Mouse (Mus musculus): ENCODE results near the gene Gm7073. TPM values are rescaled to one million over a fixed set of nuclear protein-coding genes. Genes with fewer than 3 reads are reported as not detected.

Gm7073 gene
- polyA plus RNA-seq, 1 experiment from 2014 or later = not detected

DNA sequence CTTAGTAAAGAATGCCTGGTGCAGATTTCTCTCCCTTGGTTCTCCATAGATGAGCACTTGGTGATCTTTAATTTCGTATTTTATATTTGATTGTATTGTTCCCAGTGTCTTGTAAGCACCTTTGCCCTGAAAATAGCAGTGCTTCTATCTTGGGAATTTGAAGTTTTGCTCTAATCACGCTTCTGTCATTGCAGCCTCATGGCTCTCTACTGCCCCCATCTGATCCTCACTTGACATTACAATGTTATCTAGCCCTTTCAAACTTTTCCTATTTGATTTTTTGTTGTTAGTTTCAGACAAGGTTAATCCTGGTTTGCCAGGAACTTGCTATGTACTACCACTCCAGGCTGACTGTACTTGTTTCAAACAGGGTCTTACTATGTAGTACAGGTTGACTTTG lies 75.3 kb downstream of the Gm7073 start:
- H3K27ac ChIP-seq = no peak overlapping the region
- no peaks in the 10 kb centered on the region for H3K36me3 ChIP-seq
- no peak overlapping the region for H3K4me3 ChIP-seq
- H3K27me3 ChIP-seq = no peaks in the 10 kb centered on the region
- ATAC-seq (ENCODE audit: low FRiP score) = no peak
- WGBS = 11% methylated on average over 2 of the region's 2 CpGs
- no peaks in the 10 kb centered on the region for H3K9me3 ChIP-seq
- no peak overlapping the region for H3K9ac ChIP-seq
- no peaks in the 10 kb centered on the region for H3K4me1 ChIP-seq (replicated peaks)
- no peak overlapping the region for H3K4me2 ChIP-seq

DNA sequence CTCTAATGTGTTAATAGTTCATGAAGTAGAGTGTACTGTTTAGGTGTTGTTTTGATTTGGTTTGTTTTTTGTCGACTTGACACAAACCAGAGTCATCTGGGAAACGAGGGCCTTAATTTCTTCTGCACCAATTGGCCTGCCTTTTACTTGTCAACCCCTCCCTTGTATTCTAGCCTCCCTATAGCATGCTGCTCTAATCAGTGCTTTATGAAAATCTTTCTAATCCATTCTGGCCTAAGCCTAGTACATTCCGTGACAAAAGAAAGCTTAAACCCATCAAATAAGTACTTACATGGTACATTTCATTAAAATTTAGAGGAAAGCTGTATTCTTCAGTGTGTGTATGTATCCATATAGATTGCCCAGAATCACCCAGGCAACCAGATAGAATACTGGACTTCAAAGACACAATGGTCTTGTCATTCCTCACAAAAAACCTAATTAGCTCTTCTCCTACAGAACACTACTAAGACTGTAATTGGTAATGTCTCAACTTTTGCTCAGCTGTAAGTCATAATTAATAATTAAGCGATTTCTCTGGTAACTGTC lies 124.4 kb downstream of the Gm7073 start:
- Histone ChIP-seq H3K4me3 (no peak overlapping the region), H3K9ac (no peak overlapping the region), H3K4me1 (replicated peaks) (no peaks in the 10 kb centered on the region), H3K27me3 (no peaks in the 10 kb centered on the region), H3K9me3 (no peaks in the 10 kb centered on the region), H3K4me2 (no peak overlapping the region), H3K27ac (no peak overlapping the region), H3K36me3 (no peaks in the 10 kb centered on the region)
- WGBS = 67% methylated on average over 4 of the region's 4 CpGs
- no peak for ATAC-seq (ENCODE audit: low FRiP score)

DNA sequence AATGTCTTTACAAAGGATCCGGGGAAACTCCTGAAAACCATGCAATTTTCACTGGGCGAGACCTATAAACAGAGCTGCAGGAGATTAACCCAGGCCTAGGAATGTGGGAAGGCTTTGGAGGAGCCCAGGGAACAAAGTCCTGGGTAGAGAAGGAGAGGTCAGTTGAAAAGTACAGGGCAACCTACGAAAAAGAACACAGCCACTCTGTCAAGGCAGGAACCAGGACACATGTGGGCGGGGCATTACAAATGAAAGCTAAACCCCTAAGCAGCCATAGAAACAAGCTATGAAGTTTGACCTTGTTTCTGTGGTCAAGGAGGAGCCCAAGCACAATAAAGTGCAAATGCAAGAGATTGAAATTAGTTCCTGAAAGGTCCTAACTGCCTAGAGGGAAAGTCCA lies 133.4 kb downstream of the Gm7073 start:
- no peak for ATAC-seq (ENCODE audit: low FRiP score)
- Histone ChIP-seq H3K4me2 (no peak overlapping the region), H3K27ac (no peak overlapping the region), H3K4me3 (no peak overlapping the region), H3K4me1 (replicated peaks) (peaks cover 11% of the 10 kb centered on the region), H3K36me3 (no peaks in the 10 kb centered on the region), H3K9ac (no peak overlapping the region), H3K9me3 (no peaks in the 10 kb centered on the region), H3K27me3 (no peaks in the 10 kb centered on the region)
- 69% methylated on average over 4 of the region's 4 CpGs for WGBS

DNA sequence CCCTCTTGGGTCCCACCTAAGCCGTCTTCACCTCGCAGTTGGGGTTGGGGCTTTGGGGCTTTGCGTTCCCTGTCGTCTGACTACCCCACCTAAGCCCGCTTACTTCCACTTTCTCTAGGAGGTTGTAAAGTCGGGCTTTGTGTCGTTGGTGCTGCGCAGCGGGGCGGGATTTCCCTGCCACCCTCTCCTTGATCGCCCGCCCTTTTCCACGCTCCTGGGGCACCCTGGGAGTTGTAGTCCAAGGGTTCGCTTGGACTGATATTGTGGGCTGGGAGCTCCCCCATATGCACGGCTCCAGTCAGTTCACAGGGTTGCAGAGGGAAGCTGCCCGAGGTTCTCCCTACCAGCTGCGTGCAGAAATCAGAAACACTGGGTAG lies 134.4 kb downstream of the Gm7073 start:
- H3K4me2 ChIP-seq = peak overlapping the region; percentile 33
- H3K9me3 ChIP-seq = no peaks in the 10 kb centered on the region
- WGBS = 11% methylated on average over 16 of the region's 17 CpGs

DNA sequence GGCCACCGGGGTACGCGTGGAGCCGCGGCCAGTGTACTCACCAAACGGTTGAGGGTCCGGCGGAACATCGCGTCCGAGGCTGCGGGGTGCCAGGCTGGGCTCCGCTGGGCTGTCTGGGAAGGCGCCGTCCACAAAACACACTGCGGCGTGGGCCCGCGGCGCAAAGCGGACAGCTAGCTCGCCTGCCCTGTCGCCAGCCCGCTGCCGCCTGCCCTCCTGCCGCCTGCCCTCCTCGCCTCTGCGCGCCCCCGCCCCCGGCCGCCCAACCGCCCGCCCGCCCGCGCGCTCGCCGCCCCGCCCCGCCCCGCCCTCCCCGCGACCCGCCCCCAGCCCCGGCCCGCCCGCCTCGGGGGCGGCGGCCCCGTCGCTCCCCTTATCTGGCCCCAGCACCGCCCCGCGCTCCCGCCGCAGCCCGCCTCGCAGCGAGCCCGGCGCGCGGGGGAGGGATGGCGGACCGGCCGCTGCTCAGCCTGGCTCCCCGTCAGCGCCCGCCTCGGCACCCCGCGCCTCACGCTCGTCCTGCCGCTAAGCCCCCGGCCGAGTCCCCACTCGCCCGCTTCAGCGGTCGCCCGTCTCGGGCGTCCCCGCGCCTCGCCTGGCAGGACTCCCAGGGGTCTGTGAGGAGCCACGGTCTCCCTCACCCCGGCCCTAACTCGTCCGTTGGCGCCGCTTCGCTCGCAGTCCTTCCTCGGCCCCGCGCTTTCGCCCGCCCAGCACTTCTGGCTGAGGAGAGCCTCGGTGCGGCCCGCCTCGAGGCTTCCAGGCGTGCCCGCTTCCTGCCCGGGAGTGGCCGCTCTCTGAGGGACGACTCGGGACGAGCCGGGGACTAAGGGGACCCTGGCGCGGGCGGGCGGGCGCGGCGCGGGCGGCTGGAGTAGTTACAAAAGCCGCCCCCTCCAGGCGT lies 135.0 kb downstream of the Gm7073 start:
- Histone ChIP-seq H3K36me3 (no peaks in the 10 kb centered on the region), H3K27me3 (no peaks in the 10 kb centered on the region), H3K9ac (peak overlapping the region; percentile 82), H3K4me2 (peak overlapping the region; percentile 60), H3K9me3 (no peaks in the 10 kb centered on the region), H3K4me3 (peak overlapping the region; percentile 64), H3K4me1 (replicated peaks) (peaks cover 11% of the 10 kb centered on the region), H3K27ac (peak overlapping the region; percentile 92)
- ATAC-seq (ENCODE audit: low FRiP score) = peak; percentile 82
- WGBS = 17% methylated on average over 60 of the region's 126 CpGs

More for the DNA sequence above, 134.4 kb downstream of the Gm7073 start:
- H3K27ac ChIP-seq = peak overlapping the region; percentile 92
- H3K27me3 ChIP-seq = no peaks in the 10 kb centered on the region
- H3K4me3 ChIP-seq = peak overlapping the region; percentile 64
- H3K4me1 ChIP-seq (replicated peaks) = peaks cover 11% of the 10 kb centered on the region
- peak overlapping the region; percentile 82 for H3K9ac ChIP-seq
- no peaks in the 10 kb centered on the region for H3K36me3 ChIP-seq
- peak; percentile 96 for ATAC-seq (ENCODE audit: low FRiP score)

DNA sequence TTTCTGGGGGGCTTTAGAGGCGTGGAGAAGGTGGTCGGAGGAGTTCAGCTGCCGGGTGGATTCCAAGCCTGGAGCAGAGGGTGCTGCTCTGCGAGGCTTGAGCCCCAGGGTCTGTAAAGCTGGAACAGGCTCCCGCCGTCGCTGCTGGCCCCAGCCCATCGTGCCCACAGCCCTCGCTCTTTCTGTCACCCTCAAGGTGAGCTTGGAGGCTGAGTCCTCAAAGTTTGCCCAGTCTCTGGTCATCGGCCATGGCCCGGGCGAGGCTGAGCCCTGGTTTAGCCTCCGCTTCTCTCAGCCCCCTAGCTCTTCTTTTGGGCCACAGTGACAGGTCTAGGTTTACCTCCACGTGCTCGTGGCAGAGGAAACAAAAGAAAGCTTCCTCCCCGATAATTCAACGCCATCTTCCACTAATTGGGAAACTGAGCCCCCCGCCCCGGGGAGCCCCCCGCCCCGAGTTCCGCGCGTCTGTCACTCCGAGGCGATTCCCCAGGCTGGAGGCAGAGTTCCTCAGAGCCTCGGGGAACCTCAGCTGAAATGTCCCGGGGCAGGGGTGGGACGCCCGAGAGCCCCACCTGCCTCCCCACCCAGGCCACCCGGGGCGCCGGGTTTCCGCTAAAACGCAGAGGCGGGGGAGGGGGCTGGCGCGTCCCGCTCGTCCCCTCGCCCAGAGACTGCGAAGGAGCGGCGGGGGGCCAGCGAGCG lies 135.8 kb downstream of the Gm7073 start:
- Histone ChIP-seq H3K4me2 (peak overlapping the region; percentile 60), H3K4me3 (peak overlapping the region; percentile 64), H3K9ac (peak overlapping the region; percentile 82), H3K27me3 (no peaks in the 10 kb centered on the region), H3K27ac (peak overlapping the region; percentile 73), H3K9me3 (no peaks in the 10 kb centered on the region), H3K4me1 (replicated peaks) (peaks cover 11% of the 10 kb centered on the region), H3K36me3 (no peaks in the 10 kb centered on the region)
- peak; percentile 33 for ATAC-seq (ENCODE audit: low FRiP score)
- 13% methylated on average over 43 of the region's 46 CpGs for WGBS

DNA sequence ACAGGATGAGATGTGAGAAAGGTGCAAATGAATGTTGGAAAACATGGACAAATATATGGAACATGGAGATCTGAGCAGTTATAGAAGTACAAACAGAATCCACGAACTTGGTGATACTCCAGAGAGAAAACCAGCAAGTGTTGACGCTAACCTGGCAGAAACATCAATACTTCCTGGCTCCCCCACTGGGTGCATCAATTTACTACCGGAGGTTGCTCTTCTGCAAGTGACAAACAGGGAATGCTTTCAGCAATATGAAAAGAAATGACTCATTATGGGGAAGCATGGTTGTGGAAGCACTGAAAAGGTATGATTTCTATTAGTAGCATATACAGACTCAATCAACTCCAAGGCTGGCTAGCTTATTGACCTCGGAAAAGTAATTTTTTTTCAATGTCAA lies 144.8 kb downstream of the Gm7073 start:
- WGBS = 70% methylated on average over 4 of the region's 4 CpGs
- H3K9me3 ChIP-seq = no peaks in the 10 kb centered on the region
- no peak for ATAC-seq (ENCODE audit: low FRiP score)
- H3K36me3 ChIP-seq = no peaks in the 10 kb centered on the region
- H3K27ac ChIP-seq = no peak overlapping the region
- no peak overlapping the region for H3K4me3 ChIP-seq
- no peak overlapping the region for H3K4me2 ChIP-seq
- H3K4me1 ChIP-seq (replicated peaks) = no peaks in the 10 kb centered on the region
- no peaks in the 10 kb centered on the region for H3K27me3 ChIP-seq
- H3K9ac ChIP-seq = no peak overlapping the region

DNA sequence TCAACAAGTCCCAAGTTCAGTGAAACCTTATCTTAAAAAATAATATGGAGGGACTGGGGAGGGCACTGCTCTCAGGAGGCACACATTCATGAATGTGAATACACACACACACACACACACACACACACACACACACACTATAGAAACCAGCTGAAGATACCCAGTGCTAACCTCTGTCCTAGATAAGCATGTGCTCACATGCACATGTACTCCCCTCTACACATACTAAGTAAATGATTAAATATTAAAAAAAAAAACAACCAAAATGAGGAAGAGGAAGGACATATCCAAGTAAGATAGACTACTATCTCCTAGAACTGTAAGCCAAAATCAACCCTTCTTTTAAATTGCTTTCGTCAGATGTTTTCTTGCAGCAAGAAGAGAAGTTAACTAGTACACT lies 152.2 kb downstream of the Gm7073 start:
- ATAC-seq (ENCODE audit: low FRiP score) = no peak
- Histone ChIP-seq H3K27me3 (no peaks in the 10 kb centered on the region), H3K27ac (no peak overlapping the region), H3K36me3 (no peaks in the 10 kb centered on the region), H3K4me3 (no peak overlapping the region), H3K4me2 (no peak overlapping the region), H3K9me3 (no peaks in the 10 kb centered on the region), H3K9ac (no peak overlapping the region), H3K4me1 (replicated peaks) (no peaks in the 10 kb centered on the region)
- WGBS = 90% methylated on average over 1 of the region's 1 CpGs

MicroRNA genes within 50 kb of the gene (microRNA counts, 519-probe panel; counts per million panel counts)
- microRNA mmu-miR-505 = 2,316 counts per million, percentile 18 among the panel's probes with 10 or more counts

Small RNAs within 50 kb of the gene (microRNA-seq; reads per million reads assigned to microRNA genes)
- 161 reads per million, percentile 57 among the genes with 10 or more reads in this experiment for gene Mir505

Other genes starting within 250 kb of the Gm7073 start
- 14.3 and 14.8 TPM in 2 replicates for gene Atp11c, start 53.4 kb upstream of the Gm7073 start, polyA plus RNA-seq (2015; fragmentation: Nextera tagmentation; extraction: Ambion mirVana)